Mouse (Mus musculus) embryonic facial prominence, embryonic 14.5 days (tissue): Measurements from ENCODE around the gene Rsph6a. TPM values are rescaled to one million over a fixed set of nuclear protein-coding genes. Genes with fewer than 3 reads are reported as not detected.

Experiments
- microRNA-seq: library from miRNA; unstranded; fragments of <30 nt; microRNA quantifications from one replicate; pipeline ENCODE4, GENCODE M21; 2016; ENCODE audit warnings: borderline number of aligned reads
- polyA plus RNA-seq: library from polyadenylated mRNA; unstranded; fragments of >200 nt; fragmentation: Nextera tagmentation; extraction: Ambion mirVana; gene quantifications from 2 replicates; pipeline ENCODE4 v1.2.1, GENCODE M21; 2014

Rsph6a gene
- polyA plus RNA-seq, 1 experiment from 2014 or later = not detected

Small RNA genes lying within 50 kb of the gene (microRNA-seq; reads per million reads assigned to microRNA genes)
- 1.3 reads per million for gene Mir3100

Other genes with a start within 250 kb of the Rsph6a start
- 0.10 TPM in 1 of 2 replicates, not detected in the other for gene Psg17, start 233.1 kb upstream of the Rsph6a start, polyA plus RNA-seq
- gene Mill2, start 214.7 kb upstream of the Rsph6a start, polyA plus RNA-seq = 0.52 and 0.58 TPM in 2 replicates
- gene Pglyrp1, start 183.4 kb upstream of the Rsph6a start, polyA plus RNA-seq = 5.3 and 10.0 TPM in 2 replicates
- 19.4 and 22.5 TPM in 2 replicates for gene Ccdc61, start 144.3 kb upstream of the Rsph6a start, polyA plus RNA-seq
- gene Nova2, start 128.8 kb upstream of the Rsph6a start, polyA plus RNA-seq = 0.79 and 0.81 TPM in 2 replicates
- gene Nanos2, start 67.3 kb upstream of the Rsph6a start, polyA plus RNA-seq = not detected in 2 replicates
- 4.0 and 4.2 TPM in 2 replicates for gene Mypop, start 63.4 kb upstream of the Rsph6a start, polyA plus RNA-seq
- gene Irf2bp1, start 50.6 kb upstream of the Rsph6a start, polyA plus RNA-seq = 26.6 and 27.4 TPM in 2 replicates
- gene Foxa3, start 31.2 kb upstream of the Rsph6a start, polyA plus RNA-seq = 0.56 and 1.6 TPM in 2 replicates
- 23.6 and 23.8 TPM in 2 replicates for gene Sympk, start 30.3 kb upstream of the Rsph6a start, polyA plus RNA-seq
- gene Dmwd, start 21.5 kb downstream of the Rsph6a start, polyA plus RNA-seq = 20.2 and 22.6 TPM in 2 replicates
- 43.3 and 58.2 TPM in 2 replicates for gene Dmpk, start 29.2 kb downstream of the Rsph6a start, polyA plus RNA-seq
- gene Six5, start 39.9 kb downstream of the Rsph6a start, polyA plus RNA-seq = 13.4 and 16.3 TPM in 2 replicates
- 1.7 and 2.6 TPM in 2 replicates for gene Gm4969, start 63.7 kb downstream of the Rsph6a start, polyA plus RNA-seq
- 9.1 and 9.2 TPM in 2 replicates for gene Fbxo46, start 65.2 kb downstream of the Rsph6a start, polyA plus RNA-seq
- 11.1 and 13.2 TPM in 2 replicates for gene Qpctl, start 94.6 kb downstream of the Rsph6a start, polyA plus RNA-seq
- 130 and 131 TPM in 2 replicates for gene Snrpd2, start 95.0 kb downstream of the Rsph6a start, polyA plus RNA-seq
- 0.37 and 0.60 TPM in 2 replicates for gene Gipr, start 111.4 kb downstream of the Rsph6a start, polyA plus RNA-seq
- 3.6 and 4.2 TPM in 2 replicates for gene Eml2, start 121.7 kb downstream of the Rsph6a start, polyA plus RNA-seq
- 1.7 and 2.3 TPM in 2 replicates for gene Gpr4, start 157.8 kb downstream of the Rsph6a start, polyA plus RNA-seq
- gene Opa3, start 173.6 kb downstream of the Rsph6a start, polyA plus RNA-seq = 29.7 and 30.2 TPM in 2 replicates
- gene Vasp, start 217.1 kb downstream of the Rsph6a start, polyA plus RNA-seq = 70.0 and 70.7 TPM in 2 replicates
- gene Ppm1n, start 225.4 kb downstream of the Rsph6a start, polyA plus RNA-seq = 0.49 TPM in 1 of 2 replicates, not detected in the other
- 53.7 and 57.0 TPM in 2 replicates for gene Rtn2, start 227.9 kb downstream of the Rsph6a start, polyA plus RNA-seq